Mouse (Mus musculus) neural tube, embryonic 14.5 days (tissue): ENCODE data around the gene Hsd11b1. TPM values are rescaled to one million over a fixed set of nuclear protein-coding genes. Genes with fewer than 3 reads are reported as not detected.

Experiments
- ATAC-seq: fragments of 200-750 bp; cut with Nextera tagmentation; 2 replicates; pipeline ENCODE4 v1.8.0; 2017; ENCODE audit warnings: low read depth, mild to moderate bottlenecking, moderate TSS enrichment, moderate library complexity
- H3K27ac ChIP-seq: fragments of 300-500 bp; sonication (generic); 2 replicates; pipeline ENCODE4 v1.5.1; 2014; ENCODE audit warnings: low read depth, mild to moderate bottlenecking, control low read depth, low read length, moderate library complexity, mixed read lengths
- H3K27me3 ChIP-seq: fragments of 300-500 bp; sonication (generic); 2 replicates; pipeline ENCODE4 v1.6.1; 2014; ENCODE audit warnings: low read length; ENCODE audit not compliant: control insufficient read depth, insufficient read depth
- H3K36me3 ChIP-seq: fragments of 300-500 bp; sonication (generic); 2 replicates; pipeline ENCODE4 v1.6.1; 2014; ENCODE audit warnings: low read length, mixed read lengths; ENCODE audit not compliant: control insufficient read depth, insufficient read depth
- H3K4me1 ChIP-seq: fragments of 300-500 bp; sonication (generic); 2 replicates; pipeline ENCODE4 v1.6.1; 2014; ENCODE audit warnings: low read length; ENCODE audit not compliant: control insufficient read depth, insufficient read depth
- H3K4me2 ChIP-seq: fragments of 300-500 bp; sonication (generic); 2 replicates; pipeline ENCODE4 v1.6.1; 2014; ENCODE audit warnings: mild to moderate bottlenecking, low read depth, low read length, control low read depth
- H3K4me3 ChIP-seq: fragments of 300-500 bp; sonication (generic); 2 replicates; pipeline ENCODE4 v1.5.1; 2014; ENCODE audit warnings: low read depth, low read length, control low read depth, mixed read lengths
- H3K9ac ChIP-seq: fragments of 300-500 bp; sonication (generic); replicated peaks from 2 replicates; pipeline ENCODE4 v1.6.1; 2014; ENCODE audit warnings: low read depth, mild to moderate bottlenecking, control low read depth, low read length, mixed read lengths
- H3K9me3 ChIP-seq: fragments of 300-500 bp; sonication (generic); 2 replicates; pipeline ENCODE4 v1.6.1; 2016; ENCODE audit warnings: low read length; ENCODE audit not compliant: control insufficient read depth
- WGBS: fragments of 180-500 bp; shearing (Covaris S2); extraction: QIAGEN DNeasy Blood & Tissue Kit; methylation state at CpG from one replicate; pipeline ENCODE4 v1.1.7; 2014; 5-methylcytosine and 5-hydroxymethylcytosine counted together
- polyA plus RNA-seq: library from polyadenylated mRNA; unstranded; fragments of >200 nt; fragmentation: Nextera tagmentation; extraction: Ambion mirVana; gene quantifications from 2 replicates; pipeline ENCODE4 v1.2.1, GENCODE M21; 2014

Hsd11b1 gene
- polyA plus RNA-seq, 1 experiment from 2014 or later = not detected

DNA sequence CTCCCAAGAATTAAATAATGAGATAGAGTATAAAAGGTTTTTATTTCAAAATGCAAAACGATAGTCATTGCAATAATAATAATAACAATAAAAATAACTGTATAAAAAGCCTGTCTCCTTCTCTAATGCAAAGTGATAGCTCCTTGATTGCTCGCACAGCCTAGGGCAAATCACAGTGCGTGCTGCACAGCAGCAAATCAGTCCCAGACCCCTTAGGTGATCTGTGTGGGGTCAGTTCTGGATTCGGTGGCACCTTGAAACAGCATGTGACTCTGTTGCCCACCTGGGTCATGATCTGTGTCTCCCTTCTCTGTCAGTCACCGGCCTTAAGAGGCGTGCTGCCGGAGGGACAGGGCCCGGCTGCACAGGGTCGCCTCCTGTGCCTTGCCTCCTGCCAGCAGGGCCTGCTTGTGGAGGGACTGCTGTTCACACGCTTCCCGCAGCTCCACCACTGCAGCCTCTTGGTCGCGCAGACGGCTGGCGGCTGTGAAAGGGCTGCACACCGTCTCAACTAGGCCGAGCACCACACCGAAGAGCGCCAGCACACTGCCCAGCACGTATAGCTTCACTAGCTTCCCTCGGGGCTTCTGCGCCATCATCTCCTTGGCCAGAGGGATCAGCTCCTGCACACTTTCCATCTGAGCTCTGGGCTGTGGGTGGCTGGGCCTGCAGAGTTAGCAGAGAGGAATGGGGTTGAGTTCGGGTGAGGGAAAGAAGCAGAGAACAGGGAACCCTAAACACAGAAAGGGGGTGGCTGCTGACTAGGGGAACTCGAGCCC lies 8.5 kb upstream of the Hsd11b1 start:
- peak; percentile 80 for ATAC-seq
- peaks cover 12% of the 10 kb centered on the region for H3K4me1 ChIP-seq
- peak overlapping the region; percentile 35; the same call in 1 of the 2 replicates for H3K27ac ChIP-seq
- H3K4me3 ChIP-seq = peak overlapping the region; percentile 19
- H3K9ac ChIP-seq = peak overlapping the region; percentile 47
- no peaks in the 10 kb centered on the region for H3K36me3 ChIP-seq
- WGBS = 8% methylated on average over 24 of the region's 24 CpGs
- H3K27me3 ChIP-seq = no peaks in the 10 kb centered on the region
- no peaks in the 10 kb centered on the region for H3K9me3 ChIP-seq
- H3K4me2 ChIP-seq = peak overlapping the region; percentile 53

DNA sequence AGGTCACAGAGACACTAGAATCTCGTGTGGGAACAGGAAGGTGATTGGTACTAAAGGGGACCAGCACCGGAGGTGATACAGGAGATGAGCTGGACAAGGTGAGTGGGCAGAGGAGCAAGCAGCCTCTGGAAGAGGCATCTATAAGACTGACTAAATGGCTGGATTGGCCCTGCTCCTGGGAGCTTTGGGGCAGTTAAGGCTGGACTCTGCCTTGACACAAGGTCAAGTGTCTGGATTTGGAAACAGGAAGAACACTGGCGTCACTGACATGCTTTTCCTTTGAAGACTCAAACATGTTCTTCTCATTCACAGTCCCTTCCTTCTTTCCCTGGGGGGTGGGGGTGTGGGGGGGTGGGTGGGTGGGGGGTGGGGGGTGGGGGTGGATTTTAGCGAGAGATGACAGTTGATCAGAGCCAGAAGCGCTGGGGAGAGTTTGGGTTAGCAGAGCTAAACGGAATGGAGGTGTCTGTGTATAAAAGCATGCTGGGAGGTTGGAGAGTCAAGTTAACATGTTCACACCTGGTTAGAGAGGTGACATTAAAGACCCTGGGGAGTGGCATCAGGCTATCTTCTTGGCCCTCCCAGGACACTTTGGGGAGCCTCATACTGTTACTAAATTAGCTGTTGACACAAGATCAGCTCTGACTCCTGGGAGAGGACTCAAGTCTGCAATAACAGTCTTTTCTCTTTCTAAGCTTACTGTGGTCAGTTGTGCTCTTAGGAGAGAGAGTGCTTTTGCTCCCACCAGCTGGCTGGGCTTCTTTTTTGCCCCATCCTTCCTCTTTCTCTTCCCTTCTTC lies 7.3 kb upstream of the Hsd11b1 start:
- H3K4me2 ChIP-seq = no peak overlapping the region
- 73% methylated on average over 6 of the region's 6 CpGs for WGBS

DNA sequence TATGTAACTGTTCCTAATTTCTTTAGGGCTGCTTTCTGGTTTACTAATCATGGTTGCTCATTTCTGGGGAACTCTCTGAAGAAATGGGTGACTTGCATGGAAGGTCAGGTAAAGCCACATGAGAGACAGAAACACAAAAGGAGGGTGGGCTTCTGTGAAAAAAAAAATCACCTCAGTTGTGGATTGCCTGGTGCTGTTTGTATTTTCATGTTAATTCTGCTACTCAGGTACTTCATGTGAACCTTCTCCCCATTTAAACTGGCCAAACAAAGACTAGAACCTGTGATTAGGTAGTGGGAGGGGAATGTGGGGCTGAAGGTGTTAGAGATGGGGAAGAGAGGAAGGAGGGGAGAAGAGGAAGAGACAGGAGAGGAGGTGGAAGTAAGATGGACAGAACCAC lies 1.9 kb upstream of the Hsd11b1 start:
- Histone ChIP-seq H3K4me3 (no peak overlapping the region), H3K4me1 (no peaks in the 10 kb centered on the region), H3K9ac (no peak overlapping the region), H3K27me3 (no peaks in the 10 kb centered on the region), H3K9me3 (no peaks in the 10 kb centered on the region), H3K27ac (no peak overlapping the region), H3K36me3 (no peaks in the 10 kb centered on the region), H3K4me2 (no peak overlapping the region)
- ATAC-seq = no peak

More for the DNA sequence above, 7.3 kb upstream of the Hsd11b1 start:
- Histone ChIP-seq H3K9me3 (no peaks in the 10 kb centered on the region), H3K9ac (no peak overlapping the region), H3K4me3 (no peak overlapping the region), H3K4me1 (peaks cover 12% of the 10 kb centered on the region), H3K27ac (no peak overlapping the region), H3K27me3 (no peaks in the 10 kb centered on the region), H3K36me3 (no peaks in the 10 kb centered on the region)
- ATAC-seq = no peak

DNA sequence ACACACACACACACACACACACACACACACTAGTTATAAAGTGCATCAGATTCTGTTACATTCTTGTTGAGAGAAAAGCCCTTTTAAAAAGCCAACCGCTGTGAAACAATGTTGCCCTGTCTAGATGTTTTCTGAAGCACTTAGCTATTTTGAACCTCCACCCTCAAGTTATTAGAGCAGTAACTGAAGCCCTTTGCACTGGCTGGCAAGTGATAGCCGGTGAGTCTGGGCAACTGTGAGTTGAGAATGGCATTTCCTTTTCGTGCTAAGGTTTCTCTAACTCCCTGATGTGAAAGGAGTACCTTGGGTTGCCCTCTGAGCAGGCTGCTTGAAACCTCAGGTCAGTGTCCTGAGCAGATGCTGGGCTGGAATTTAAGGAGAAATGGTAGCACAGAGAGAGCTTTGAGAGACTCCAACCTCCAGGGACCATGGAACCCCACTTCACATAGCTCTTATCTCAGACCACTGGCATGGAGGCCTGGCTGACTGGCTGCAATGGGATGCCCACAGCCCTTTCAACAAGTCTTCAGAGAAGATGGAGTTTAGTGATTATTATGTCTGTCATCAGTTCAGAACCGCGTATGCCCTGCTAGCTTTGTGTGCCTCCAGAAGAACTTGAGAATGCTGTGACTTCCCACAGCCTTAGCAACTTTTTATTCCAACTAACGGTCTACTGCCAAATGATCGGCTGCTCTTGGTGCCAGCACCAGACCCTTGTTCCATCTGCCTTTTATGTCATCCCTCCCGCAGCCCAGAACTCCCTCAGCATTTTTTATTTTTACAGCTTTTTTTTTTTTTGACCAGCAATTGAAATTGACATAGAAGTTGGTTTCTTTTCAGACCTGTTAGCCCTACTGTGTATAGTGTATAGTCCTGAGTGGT lies 608 bp downstream of the Hsd11b1 start:
- no peaks in the 10 kb centered on the region for H3K36me3 ChIP-seq
- no peak overlapping the region for H3K9ac ChIP-seq
- H3K27me3 ChIP-seq = no peaks in the 10 kb centered on the region
- no peak overlapping the region for H3K27ac ChIP-seq
- no peaks in the 10 kb centered on the region for H3K9me3 ChIP-seq
- 77% methylated on average over 8 of the region's 8 CpGs for WGBS
- ATAC-seq = no peak
- H3K4me1 ChIP-seq = no peaks in the 10 kb centered on the region
- no peak overlapping the region for H3K4me2 ChIP-seq
- no peak overlapping the region for H3K4me3 ChIP-seq

DNA sequence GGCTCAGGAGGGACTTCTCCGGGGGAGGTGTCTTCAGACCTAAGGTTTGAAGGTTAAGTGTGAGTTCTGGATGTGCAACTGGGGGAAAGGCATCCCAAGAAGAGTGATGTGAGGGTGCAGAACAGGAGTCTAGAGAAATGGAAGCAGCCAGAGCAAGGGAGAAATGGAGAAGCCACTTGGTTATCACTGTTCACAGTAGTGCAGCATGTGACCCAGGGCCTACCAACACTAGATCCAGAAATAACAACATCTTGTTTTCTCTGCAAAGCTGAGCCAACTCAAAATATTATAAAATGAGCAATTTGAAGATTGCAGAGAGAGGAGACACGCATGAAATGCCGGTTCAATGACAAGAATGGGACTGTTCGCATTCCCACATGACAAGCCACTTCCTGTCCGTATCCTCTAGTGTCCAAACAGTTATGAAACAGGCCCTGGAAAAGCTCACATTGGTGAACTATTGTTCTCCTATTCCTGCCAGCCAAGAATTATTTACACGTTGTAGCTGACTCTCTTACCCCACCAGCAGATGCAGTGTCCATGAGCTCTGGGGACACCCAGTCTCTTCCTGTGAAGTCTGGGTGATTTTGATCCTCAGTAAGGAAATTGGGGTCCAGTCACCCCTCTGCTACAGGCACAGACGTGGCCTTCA lies 1.9 kb downstream of the Hsd11b1 start:
- H3K36me3 ChIP-seq = no peaks in the 10 kb centered on the region
- no peaks in the 10 kb centered on the region for H3K9me3 ChIP-seq
- no peak for ATAC-seq
- no peak overlapping the region for H3K9ac ChIP-seq
- H3K4me1 ChIP-seq = no peaks in the 10 kb centered on the region
- no peak overlapping the region for H3K27ac ChIP-seq
- no peaks in the 10 kb centered on the region for H3K27me3 ChIP-seq
- no peak overlapping the region for H3K4me2 ChIP-seq
- H3K4me3 ChIP-seq = no peak overlapping the region
- 71% methylated on average over 7 of the region's 7 CpGs for WGBS

DNA sequence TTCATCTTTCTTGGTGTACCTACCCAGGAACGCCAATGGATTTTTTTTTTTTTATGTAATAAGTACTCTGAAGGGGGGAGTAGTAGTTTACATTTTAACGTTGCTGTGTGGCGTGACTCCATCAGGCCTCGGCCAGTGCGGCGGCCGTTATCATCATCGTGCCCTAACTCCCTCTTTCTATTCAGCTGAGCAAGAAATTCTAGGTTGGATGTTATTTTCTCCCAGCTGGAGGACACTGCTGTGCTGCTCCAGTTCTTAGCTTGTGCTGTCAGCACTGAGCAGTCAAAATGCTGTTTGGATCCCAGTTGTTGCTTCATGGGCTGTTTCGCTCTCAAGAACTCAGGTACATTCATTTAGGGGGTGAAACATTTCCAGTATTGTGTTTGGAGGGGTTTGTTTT lies 4.3 kb downstream of the Hsd11b1 start:
- H3K9ac ChIP-seq = no peak overlapping the region
- WGBS = 91% methylated on average over 9 of the region's 9 CpGs
- no peaks in the 10 kb centered on the region for H3K36me3 ChIP-seq
- ATAC-seq = no peak
- no peak overlapping the region for H3K4me2 ChIP-seq
- H3K4me1 ChIP-seq = no peaks in the 10 kb centered on the region
- H3K9me3 ChIP-seq = no peaks in the 10 kb centered on the region
- H3K4me3 ChIP-seq = no peak overlapping the region
- H3K27ac ChIP-seq = no peak overlapping the region
- no peaks in the 10 kb centered on the region for H3K27me3 ChIP-seq

DNA sequence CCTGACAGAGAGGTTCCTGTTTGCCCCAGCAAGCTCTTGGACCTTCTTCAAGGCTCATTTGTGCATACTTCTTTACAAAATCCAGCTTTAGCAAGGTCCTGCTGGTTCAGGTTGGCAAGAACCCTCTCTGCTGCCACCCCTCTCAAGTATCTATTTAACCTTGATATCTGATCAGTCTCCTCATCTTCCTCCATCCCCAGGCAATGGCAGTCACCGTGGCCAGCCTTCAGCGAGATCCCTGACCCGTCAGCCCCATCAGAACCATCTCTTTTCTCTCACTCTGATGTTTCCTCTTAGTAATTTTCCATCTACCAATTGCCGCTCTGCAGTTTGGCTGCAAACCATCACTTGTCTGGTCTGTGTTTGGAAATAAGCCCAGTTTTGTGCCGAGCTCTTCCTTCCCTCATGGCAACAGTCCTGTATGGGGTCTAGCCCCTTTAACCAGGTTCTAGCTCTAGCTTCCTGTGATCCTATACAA lies 7.2 kb downstream of the Hsd11b1 start:
- Histone ChIP-seq H3K27ac (no peak overlapping the region), H3K4me3 (no peak overlapping the region), H3K9me3 (no peaks in the 10 kb centered on the region), H3K36me3 (no peaks in the 10 kb centered on the region), H3K4me1 (peaks cover 4% of the 10 kb centered on the region; the same call in 1 of the 2 replicates), H3K4me2 (no peak overlapping the region), H3K9ac (no peak overlapping the region), H3K27me3 (no peaks in the 10 kb centered on the region)
- no peak for ATAC-seq
- 73% methylated on average over 5 of the region's 5 CpGs for WGBS

DNA sequence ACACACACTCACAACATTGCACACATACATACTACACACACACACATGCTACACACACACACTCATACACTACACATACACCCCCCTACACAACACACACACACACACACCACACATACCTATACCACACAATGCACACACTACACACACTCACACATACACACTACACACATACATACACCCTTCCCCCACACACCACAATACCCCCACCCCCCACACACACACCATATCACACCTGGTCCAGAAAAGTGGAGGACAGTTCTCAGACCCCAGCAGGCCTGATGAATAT lies 7.6 kb downstream of the Hsd11b1 start:
- H3K9me3 ChIP-seq = no peaks in the 10 kb centered on the region
- ATAC-seq = peak; percentile 31; the same call in 1 of the 2 replicates

More for the DNA sequence above, 7.6 kb downstream of the Hsd11b1 start:
- Histone ChIP-seq H3K9ac (no peak overlapping the region), H3K27me3 (no peaks in the 10 kb centered on the region), H3K4me2 (no peak overlapping the region), H3K27ac (no peak overlapping the region), H3K4me3 (no peak overlapping the region), H3K4me1 (peaks cover 4% of the 10 kb centered on the region; the same call in 1 of the 2 replicates), H3K36me3 (no peaks in the 10 kb centered on the region)
